Mouse (Mus musculus) hindbrain, embryonic 16.5 days (tissue): ENCODE measurements around the gene Tff3. TPM values are rescaled to one million over a fixed set of nuclear protein-coding genes. Genes with fewer than 3 reads are reported as not detected.

Experiments
- ATAC-seq: fragments of 200-750 bp; cut with Nextera tagmentation; 2 replicates; pipeline ENCODE4 v1.8.0; 2017; ENCODE audit warnings: moderate TSS enrichment, moderate library complexity
- H3K27ac ChIP-seq: fragments of 300-500 bp; sonication (generic); 2 replicates; pipeline ENCODE4 v1.5.1; 2014; ENCODE audit warnings: low read depth, mild to moderate bottlenecking, control low read depth, low read length, moderate library complexity
- H3K27me3 ChIP-seq: fragments of 300-500 bp; sonication (generic); replicated peaks from 2 replicates; pipeline ENCODE4 v1.6.1; 2014; ENCODE audit warnings: low read length; ENCODE audit not compliant: control insufficient read depth, insufficient read depth
- H3K36me3 ChIP-seq: fragments of 300-500 bp; sonication (generic); 2 replicates; pipeline ENCODE4 v1.6.1; 2014; ENCODE audit warnings: mild to moderate bottlenecking, low read length, moderate library complexity, mixed read lengths; ENCODE audit not compliant: control insufficient read depth, insufficient read depth
- H3K4me1 ChIP-seq: fragments of 300-500 bp; sonication (generic); 2 replicates; pipeline ENCODE4 v1.6.1; 2014; ENCODE audit warnings: low read depth, low read length; ENCODE audit not compliant: control insufficient read depth, insufficient read depth
- H3K4me2 ChIP-seq: fragments of 300-500 bp; sonication (generic); 2 replicates; pipeline ENCODE4 v1.6.1; 2014; ENCODE audit warnings: mild to moderate bottlenecking, low read length, control low read depth, moderate library complexity
- H3K4me3 ChIP-seq: fragments of 300-500 bp; sonication (generic); 2 replicates; pipeline ENCODE4 v1.5.1; 2014; ENCODE audit warnings: mild to moderate bottlenecking, low read length, control low read depth, moderate library complexity
- H3K9ac ChIP-seq: fragments of 300-500 bp; sonication (generic); 2 replicates; pipeline ENCODE4 v1.6.1; 2014; ENCODE audit warnings: low read depth, mild to moderate bottlenecking, control low read depth, low read length, moderate library complexity
- H3K9me3 ChIP-seq: fragments of 300-500 bp; sonication (generic); 2 replicates; pipeline ENCODE4 v1.6.1; 2014; ENCODE audit warnings: mild to moderate bottlenecking, low read length, moderate library complexity; ENCODE audit not compliant: control insufficient read depth
- WGBS: fragments of 180-500 bp; shearing (Covaris S2); extraction: QIAGEN DNeasy Blood & Tissue Kit; methylation state at CpG from one replicate; pipeline ENCODE4 v1.1.7; 2014; 5-methylcytosine and 5-hydroxymethylcytosine counted together
- polyA plus RNA-seq: library from polyadenylated mRNA; unstranded; fragments of >200 nt; fragmentation: Nextera tagmentation; extraction: Ambion mirVana; gene quantifications from 2 replicates; pipeline ENCODE4 v1.2.1, GENCODE M21; 2015

Gene Tff3
- polyA plus RNA-seq, 1 experiment from 2014 or later: 0.94 TPM

DNA sequence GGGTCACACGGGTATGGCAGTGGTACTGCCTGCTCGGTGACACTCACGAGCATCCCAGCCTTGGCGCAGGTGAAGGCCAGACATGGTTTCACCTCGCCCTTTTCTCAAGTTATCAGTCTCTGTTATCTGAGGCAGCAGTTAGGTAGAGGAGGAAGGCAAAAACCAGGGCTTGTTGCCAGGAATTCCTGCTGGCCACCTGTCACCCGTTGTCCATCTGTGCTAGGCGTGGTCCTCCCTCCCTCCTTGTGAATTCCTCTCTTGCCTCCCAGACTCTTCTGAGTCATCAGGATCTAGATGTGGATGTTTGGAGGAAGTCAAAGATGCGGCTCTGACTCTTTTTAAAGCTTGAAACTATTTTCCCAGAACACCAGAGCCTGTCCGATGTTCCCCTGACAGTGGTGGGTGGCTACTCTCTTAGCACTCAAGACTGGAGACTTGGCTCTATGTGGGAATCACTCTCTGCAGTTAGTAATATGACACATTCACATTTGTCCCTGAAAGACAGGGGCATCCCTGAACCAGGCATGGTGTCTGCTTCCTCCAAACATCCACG is 1.9 kb upstream of the Tff3 start:
- H3K9ac ChIP-seq: no peak overlapping the region
- no peaks in the 10 kb centered on the region for H3K36me3 ChIP-seq
- no peak overlapping the region for H3K4me3 ChIP-seq
- no peaks in the 10 kb centered on the region for H3K27me3 ChIP-seq
- H3K4me2 ChIP-seq: no peak overlapping the region
- H3K4me1 ChIP-seq: no peaks in the 10 kb centered on the region
- ATAC-seq: no peak
- no peak overlapping the region for H3K27ac ChIP-seq
- no peaks in the 10 kb centered on the region for H3K9me3 ChIP-seq
- 83% methylated on average over 10 of the region's 10 CpGs for WGBS

DNA sequence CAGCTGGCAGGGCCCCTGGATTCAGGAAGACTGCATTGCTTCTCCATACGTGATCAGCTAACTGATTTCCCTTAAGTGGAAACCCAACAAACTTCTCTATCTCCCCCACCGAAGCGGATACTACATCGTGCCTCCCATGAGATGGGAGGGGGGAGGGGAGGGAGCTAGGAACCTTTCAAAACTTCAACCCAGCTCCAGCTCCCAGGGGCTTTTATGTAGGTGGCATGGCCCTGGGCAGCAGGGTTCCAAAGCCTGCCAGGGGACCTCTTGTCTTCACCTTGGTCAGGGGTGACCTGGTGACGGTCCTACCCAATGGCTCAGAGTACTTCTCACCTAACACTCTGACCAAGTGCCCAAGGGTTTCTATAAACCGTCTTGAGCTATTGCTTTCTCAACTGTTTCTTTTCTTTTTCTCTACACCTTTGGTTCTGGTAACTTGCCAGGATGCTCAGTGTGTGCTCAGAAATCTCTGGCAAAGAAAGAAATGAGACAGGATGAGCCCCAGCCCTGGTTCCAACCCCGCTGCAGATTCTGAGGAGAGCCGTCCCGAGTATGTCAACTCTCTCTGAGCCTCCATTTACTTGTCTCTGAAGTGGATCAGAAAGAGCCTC is 633 bp downstream of the Tff3 start:
- 83% methylated on average over 9 of the region's 9 CpGs for WGBS
- ATAC-seq: no peak
- Histone ChIP-seq H3K27ac (no peak overlapping the region), H3K36me3 (no peaks in the 10 kb centered on the region), H3K9ac (no peak overlapping the region), H3K9me3 (no peaks in the 10 kb centered on the region), H3K4me3 (no peak overlapping the region), H3K4me2 (no peak overlapping the region), H3K4me1 (no peaks in the 10 kb centered on the region), H3K27me3 (no peaks in the 10 kb centered on the region)

DNA sequence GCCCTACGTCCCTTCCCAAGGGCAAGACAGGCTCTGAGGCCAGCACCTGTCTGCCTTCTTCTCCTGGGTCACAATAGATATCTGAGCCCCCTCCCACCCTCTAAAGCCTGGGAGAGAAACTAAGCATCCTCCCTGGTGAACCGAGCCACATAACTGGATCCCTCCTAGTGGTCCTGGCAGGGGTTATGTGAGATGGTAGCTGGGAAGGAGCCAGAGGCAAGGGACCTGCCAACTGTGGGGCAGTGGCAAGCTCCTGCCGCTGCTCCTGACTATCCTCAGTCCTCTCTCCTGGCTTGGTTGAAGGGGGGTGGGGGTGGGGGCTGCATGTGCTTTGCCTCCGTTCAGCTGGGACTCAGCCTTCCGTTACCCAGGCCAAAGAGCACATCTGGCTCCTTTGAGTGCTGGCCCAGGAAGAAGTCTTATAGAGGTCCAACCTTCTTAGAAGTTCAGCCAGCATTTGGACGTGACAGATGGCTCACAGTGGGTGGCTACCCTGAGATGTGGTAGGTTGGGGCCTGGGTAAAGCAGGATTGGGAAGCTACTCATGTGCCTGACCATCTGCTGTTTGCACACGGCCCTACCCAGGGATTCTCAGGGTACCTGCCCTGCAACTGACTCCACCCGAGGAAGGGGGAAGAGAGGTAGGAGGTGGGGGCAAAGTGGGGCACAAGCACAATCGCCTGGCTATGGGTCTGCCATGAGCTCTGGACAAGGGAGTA is 3.7 kb downstream of the Tff3 start:
- Histone ChIP-seq H3K27me3 (no peaks in the 10 kb centered on the region), H3K27ac (no peak overlapping the region; the same call in 1 of the 2 replicates), H3K9me3 (peaks cover 3% of the 10 kb centered on the region; the same call in 1 of the 2 replicates), H3K4me2 (no peak overlapping the region), H3K9ac (no peak overlapping the region), H3K4me3 (no peak overlapping the region), H3K4me1 (no peaks in the 10 kb centered on the region), H3K36me3 (no peaks in the 10 kb centered on the region)
- peak; percentile 77; the same call in 1 of the 2 replicates for ATAC-seq
- WGBS: 27% methylated on average over 9 of the region's 9 CpGs

DNA sequence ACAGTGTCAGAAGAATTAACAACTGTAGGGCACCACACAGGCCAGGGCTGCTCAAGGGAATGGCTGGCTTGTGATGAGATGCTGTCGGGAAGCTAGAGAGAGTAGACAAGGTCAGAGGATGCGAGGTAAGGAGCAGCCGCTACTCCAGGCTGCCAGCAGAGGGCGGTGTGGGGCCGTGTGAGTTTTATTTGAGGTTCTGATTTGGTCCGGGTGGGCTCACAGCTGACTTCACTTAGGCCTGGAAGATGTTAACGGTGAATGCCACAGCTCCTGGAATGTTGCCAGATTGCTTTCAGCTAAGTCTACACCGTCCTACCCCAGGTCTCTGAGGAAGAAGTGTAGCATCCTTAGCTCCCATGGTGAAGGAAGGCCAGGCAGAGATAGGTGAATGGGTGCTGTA is 7.5 kb downstream of the Tff3 start:
- H3K4me3 ChIP-seq: no peak overlapping the region
- 10% methylated on average over 8 of the region's 8 CpGs for WGBS
- no peak overlapping the region for H3K9ac ChIP-seq
- H3K9me3 ChIP-seq: peaks cover 3% of the 10 kb centered on the region; the same call in 1 of the 2 replicates
- H3K27ac ChIP-seq: no peak overlapping the region
- H3K27me3 ChIP-seq: no peaks in the 10 kb centered on the region
- peaks cover 3% of the 10 kb centered on the region; the same call in 1 of the 2 replicates for H3K36me3 ChIP-seq
- ATAC-seq: no peak
- no peak overlapping the region for H3K4me2 ChIP-seq
- H3K4me1 ChIP-seq: no peaks in the 10 kb centered on the region

DNA sequence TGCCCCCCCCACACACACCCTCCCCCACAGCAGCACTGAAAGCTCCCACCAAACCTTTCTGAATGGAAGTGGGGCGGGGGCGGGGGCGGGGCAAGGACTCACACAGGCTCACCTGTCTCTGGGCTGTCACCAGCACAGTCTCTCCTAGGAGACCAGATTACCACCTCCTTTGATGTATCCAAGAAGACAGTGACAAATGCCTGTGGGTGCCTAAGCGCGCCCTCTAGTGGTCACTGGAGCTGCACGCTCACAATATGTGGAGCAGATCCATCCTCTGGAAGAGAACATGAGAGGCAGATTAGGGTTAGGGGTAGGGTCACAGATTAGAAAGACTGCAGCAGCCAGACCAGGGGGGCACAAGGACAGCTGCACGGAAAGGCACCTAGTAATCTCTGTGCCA is 10.0 kb downstream of the Tff3 start:
- no peaks in the 10 kb centered on the region for H3K27me3 ChIP-seq
- H3K4me3 ChIP-seq: no peak overlapping the region
- 0 out of 2 replicates have a peak, but pooled peaks have one; percentile 37 for ATAC-seq
- 6% methylated on average over 7 of the region's 7 CpGs for WGBS
- peaks cover 3% of the 10 kb centered on the region; the same call in 1 of the 2 replicates for H3K9me3 ChIP-seq
- no peak overlapping the region for H3K4me2 ChIP-seq
- H3K9ac ChIP-seq: no peak overlapping the region
- peaks cover 14% of the 10 kb centered on the region for H3K36me3 ChIP-seq
- no peaks in the 10 kb centered on the region for H3K4me1 ChIP-seq
- no peak overlapping the region for H3K27ac ChIP-seq

DNA sequence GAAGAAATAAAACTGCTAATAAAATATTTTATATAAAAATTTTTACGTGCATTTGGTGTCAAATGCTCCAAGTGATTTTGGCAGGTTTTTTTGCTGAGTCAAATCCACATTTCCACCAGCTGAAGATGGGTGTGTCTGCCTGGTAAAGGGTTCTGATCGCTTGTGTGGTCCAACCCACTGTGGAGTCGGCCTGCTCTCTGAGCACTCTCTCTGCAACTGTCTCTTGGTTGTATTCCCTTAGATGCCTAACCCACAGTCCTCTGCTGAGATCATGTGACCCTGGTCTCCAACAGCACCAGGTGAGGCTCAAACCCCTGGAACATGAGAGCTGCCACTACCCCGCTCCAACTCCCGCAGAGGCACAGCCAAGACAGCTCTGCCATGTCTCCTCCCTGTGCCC is 11.5 kb downstream of the Tff3 start:
- 90% methylated on average over 5 of the region's 5 CpGs for WGBS
- Histone ChIP-seq H3K4me2 (no peak overlapping the region), H3K27ac (no peak overlapping the region), H3K27me3 (no peaks in the 10 kb centered on the region), H3K36me3 (peaks cover 14% of the 10 kb centered on the region), H3K4me3 (no peak overlapping the region), H3K9me3 (no peaks in the 10 kb centered on the region), H3K4me1 (no peaks in the 10 kb centered on the region; the same call in 1 of the 2 replicates), H3K9ac (no peak overlapping the region)
- ATAC-seq: no peak

DNA sequence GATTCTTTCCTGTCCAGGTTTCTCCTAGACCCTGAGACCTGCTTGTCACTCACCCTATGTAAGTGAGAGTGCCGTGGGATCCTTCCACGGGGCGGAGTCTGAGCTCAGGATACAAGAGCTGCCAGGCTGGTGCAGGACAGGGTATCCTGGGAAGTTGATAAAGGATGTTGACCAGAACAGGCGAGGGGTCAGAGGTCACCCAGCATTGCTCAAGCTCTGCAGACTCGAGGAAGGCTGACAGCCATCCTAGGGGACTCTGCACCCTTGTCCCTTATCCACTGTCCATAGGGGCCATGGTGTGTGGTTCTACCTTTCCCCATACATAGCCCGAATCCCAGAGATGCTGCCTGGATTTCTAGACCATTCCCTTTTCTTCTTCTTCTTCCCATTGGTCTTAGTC is 13.4 kb downstream of the Tff3 start:
- no peaks in the 10 kb centered on the region; the same call in 1 of the 2 replicates for H3K4me1 ChIP-seq
- H3K27me3 ChIP-seq: no peaks in the 10 kb centered on the region
- no peak overlapping the region for H3K27ac ChIP-seq
- H3K9ac ChIP-seq: no peak overlapping the region
- H3K36me3 ChIP-seq: peaks cover 24% of the 10 kb centered on the region
- H3K4me3 ChIP-seq: no peak overlapping the region
- no peak overlapping the region for H3K4me2 ChIP-seq
- 73% methylated on average over 6 of the region's 6 CpGs for WGBS
- no peaks in the 10 kb centered on the region for H3K9me3 ChIP-seq
- no peak for ATAC-seq

DNA sequence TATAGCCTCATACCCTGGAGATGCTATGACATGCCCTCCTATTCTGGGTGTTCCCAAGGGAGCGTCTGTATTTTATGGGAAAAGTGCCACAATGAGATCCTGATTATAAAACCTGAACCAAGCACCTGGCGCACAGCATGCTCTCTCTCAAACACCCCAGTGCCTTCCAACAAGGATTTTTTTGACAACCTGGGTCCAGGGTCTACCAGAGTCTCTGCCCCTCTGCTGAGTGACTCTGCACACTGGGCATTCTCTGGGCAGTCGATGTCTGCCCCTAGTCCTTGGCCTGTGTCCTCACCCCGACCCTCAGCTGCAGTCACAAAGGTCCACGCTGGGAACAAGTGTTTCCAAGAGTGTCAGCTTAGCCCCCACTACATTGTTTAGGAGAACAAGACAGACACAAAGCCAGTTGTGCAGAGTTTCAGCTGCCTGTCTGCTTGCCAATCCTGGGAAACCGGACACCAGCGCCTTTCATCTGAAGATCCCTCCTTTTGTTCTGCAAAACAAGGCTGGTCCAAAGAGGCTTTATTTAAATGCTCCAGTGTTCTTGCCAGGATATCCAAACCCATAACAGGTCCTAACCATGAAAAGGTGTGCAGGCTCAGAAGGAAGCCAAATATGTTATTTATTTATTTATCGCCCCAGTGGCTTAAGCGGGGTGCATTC is 16.1 kb downstream of the Tff3 start:
- no peak overlapping the region for H3K9ac ChIP-seq
- 29% methylated on average over 9 of the region's 9 CpGs for WGBS
- no peak overlapping the region for H3K4me3 ChIP-seq
- no peak overlapping the region for H3K4me2 ChIP-seq
- H3K4me1 ChIP-seq: no peaks in the 10 kb centered on the region; the same call in 1 of the 2 replicates
- peaks cover 40% of the 10 kb centered on the region for H3K36me3 ChIP-seq
- H3K9me3 ChIP-seq: no peaks in the 10 kb centered on the region
- ATAC-seq: no peak
- H3K27ac ChIP-seq: no peak overlapping the region
- H3K27me3 ChIP-seq: no peaks in the 10 kb centered on the region

DNA sequence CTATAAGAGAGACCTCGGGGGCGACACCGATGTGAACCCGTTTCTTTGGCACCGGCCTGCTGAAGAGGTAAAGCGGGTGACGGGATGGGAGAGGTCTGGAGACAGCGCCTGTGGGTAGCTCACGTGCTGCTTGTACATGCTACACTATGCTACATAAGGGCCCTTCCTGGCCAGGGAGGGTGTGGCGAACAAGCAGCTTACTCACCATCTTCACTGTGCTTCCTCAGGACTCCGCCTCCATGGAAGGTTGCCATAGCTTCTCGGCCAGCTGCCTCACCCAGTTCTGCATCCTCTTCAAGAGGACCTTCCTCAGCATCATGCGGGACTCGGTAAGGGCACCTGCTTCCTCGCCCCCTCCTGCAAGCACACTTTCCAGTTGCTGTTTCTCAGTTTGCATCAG is 21.1 kb downstream of the Tff3 start:
- Histone ChIP-seq H3K4me3 (no peak overlapping the region), H3K4me1 (no peaks in the 10 kb centered on the region), H3K4me2 (no peak overlapping the region), H3K9ac (no peak overlapping the region), H3K27me3 (no peaks in the 10 kb centered on the region), H3K36me3 (peaks cover 32% of the 10 kb centered on the region), H3K9me3 (no peaks in the 10 kb centered on the region), H3K27ac (no peak overlapping the region)
- WGBS: 92% methylated on average over 15 of the region's 15 CpGs
- ATAC-seq: no peak
